Mouse (Mus musculus) limb, embryonic 12.5 days (tissue): ENCODE measurements around the gene Caskin2. TPM values are rescaled to one million over a fixed set of nuclear protein-coding genes. Genes with fewer than 3 reads are reported as not detected.
A peak's percentile ranks its signal among the peaks of the same experiment; 100 is the strongest.
"Not testable (repeated sequence)": the region's sequence is repeated elsewhere in the genome, so short reads cannot be mapped to it uniquely, and the experiment has no call there.

Source experiments
- ATAC-seq: fragments of 200-750 bp; cut with Nextera tagmentation; 2 replicates; pipeline ENCODE4 v1.8.0; 2017; ENCODE audit warnings: low read depth, moderate TSS enrichment; ENCODE audit not compliant: insufficient number of reproducible peaks, insufficient read depth, low FRiP score, low TSS enrichment
- H3K27ac ChIP-seq: fragments of 300-500 bp; sonication (generic); 2 replicates; pipeline ENCODE4 v1.5.1; 2016; ENCODE audit warnings: mild to moderate bottlenecking, moderate library complexity
- H3K27me3 ChIP-seq: fragments of 300-500 bp; sonication (generic); 2 replicates; pipeline ENCODE4 v1.6.1; 2016; ENCODE audit warnings: mild to moderate bottlenecking, moderate library complexity
- H3K36me3 ChIP-seq: fragments of 300-500 bp; sonication (generic); 2 replicates; pipeline ENCODE4 v1.6.1; 2016; ENCODE audit warnings: mild to moderate bottlenecking, moderate library complexity
- H3K4me1 ChIP-seq: fragments of 300-500 bp; sonication (generic); replicated peaks from 2 replicates; pipeline ENCODE4 v1.6.1; 2016
- H3K4me2 ChIP-seq: fragments of 300-500 bp; sonication (generic); 2 replicates; pipeline ENCODE4 v1.6.1; 2016; ENCODE audit warnings: mild to moderate bottlenecking, moderate library complexity
- H3K4me3 ChIP-seq: fragments of 300-500 bp; sonication (generic); replicated peaks from 2 replicates; pipeline ENCODE4 v1.5.1; 2016; ENCODE audit warnings: mild to moderate bottlenecking
- H3K9ac ChIP-seq: fragments of 300-500 bp; sonication (generic); replicated peaks from 2 replicates; pipeline ENCODE4 v1.6.1; 2016; ENCODE audit warnings: mild to moderate bottlenecking, moderate library complexity
- H3K9me3 ChIP-seq: fragments of 300-500 bp; sonication (generic); 2 replicates; pipeline ENCODE4 v1.6.1; 2016; ENCODE audit warnings: mild to moderate bottlenecking, moderate library complexity
- WGBS: fragments of 180-500 bp; shearing (Covaris S2); methylation state at CpG from one replicate; pipeline ENCODE4 v1.1.7; 2016; 5-methylcytosine and 5-hydroxymethylcytosine counted together
- polyA plus RNA-seq: library from polyadenylated mRNA; unstranded; fragments of >200 nt; fragmentation: Nextera tagmentation; extraction: Ambion mirVana; gene quantifications from 2 replicates; pipeline ENCODE4 v1.2.1, GENCODE M21; 2016

Caskin2 gene
- polyA plus RNA-seq, result 14.9 and 16.2 TPM in 2 replicates

DNA sequence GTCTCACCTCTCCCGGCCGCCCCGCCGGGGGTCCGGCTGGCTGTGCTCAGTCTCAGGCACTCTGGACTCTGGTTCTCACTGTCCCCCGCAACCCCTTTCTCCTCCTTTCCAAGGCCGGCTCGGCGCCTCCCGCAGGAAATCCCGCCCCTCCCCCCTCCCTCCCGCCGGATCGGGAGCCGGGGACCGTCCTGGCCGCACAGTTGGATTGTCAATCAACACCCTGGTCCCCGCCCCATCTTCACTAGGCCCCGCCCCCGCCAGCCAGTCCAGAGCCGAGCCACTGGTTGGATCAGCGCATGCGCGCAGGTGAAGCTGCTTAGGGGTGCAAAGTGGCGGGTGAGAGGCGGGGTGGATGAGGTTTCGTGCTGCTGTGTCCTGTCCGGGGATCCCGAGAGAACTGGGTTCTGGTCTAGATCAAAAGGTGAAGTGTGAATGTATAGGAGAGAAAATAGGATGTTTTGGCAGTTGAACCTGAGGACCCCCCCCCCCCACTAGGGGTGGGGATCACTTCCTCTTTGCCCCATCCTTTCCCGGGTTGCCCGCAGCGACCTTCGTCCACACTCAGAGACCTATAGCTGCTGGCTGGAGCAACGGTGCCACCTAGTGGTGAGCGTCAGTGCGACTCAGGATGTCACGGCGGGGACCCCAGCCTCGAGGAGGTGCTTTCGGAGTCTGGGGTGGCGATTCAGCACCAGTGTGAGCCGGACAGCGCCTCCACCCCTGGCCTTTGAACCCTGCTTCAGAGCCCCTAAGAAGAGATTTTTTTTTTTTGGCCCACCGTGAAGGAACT lies at the start of gene Caskin2:
Gene Caskin2 (minus strand): TSS at position 133 of the 790 bp plus-strand sequence.
- peaks cover 49% of the 10 kb centered on the region for H3K36me3 ChIP-seq
- H3K9me3 ChIP-seq, result no peaks in the 10 kb centered on the region
- under 1% methylated on average over 40 of the region's 44 CpGs for WGBS
- ATAC-seq, result peak; percentile 94
- peak within 1 kb of the TSS; percentile 85 for H3K9ac ChIP-seq
- no peaks in the 10 kb centered on the region for H3K27me3 ChIP-seq
- H3K4me3 ChIP-seq, result peak within 1 kb of the TSS; percentile 95
- peaks cover 59% of the 10 kb centered on the region for H3K4me1 ChIP-seq
- peak within 1 kb of the TSS; percentile 82 for H3K27ac ChIP-seq
- H3K4me2 ChIP-seq, result peak within 1 kb of the TSS; percentile 89

DNA sequence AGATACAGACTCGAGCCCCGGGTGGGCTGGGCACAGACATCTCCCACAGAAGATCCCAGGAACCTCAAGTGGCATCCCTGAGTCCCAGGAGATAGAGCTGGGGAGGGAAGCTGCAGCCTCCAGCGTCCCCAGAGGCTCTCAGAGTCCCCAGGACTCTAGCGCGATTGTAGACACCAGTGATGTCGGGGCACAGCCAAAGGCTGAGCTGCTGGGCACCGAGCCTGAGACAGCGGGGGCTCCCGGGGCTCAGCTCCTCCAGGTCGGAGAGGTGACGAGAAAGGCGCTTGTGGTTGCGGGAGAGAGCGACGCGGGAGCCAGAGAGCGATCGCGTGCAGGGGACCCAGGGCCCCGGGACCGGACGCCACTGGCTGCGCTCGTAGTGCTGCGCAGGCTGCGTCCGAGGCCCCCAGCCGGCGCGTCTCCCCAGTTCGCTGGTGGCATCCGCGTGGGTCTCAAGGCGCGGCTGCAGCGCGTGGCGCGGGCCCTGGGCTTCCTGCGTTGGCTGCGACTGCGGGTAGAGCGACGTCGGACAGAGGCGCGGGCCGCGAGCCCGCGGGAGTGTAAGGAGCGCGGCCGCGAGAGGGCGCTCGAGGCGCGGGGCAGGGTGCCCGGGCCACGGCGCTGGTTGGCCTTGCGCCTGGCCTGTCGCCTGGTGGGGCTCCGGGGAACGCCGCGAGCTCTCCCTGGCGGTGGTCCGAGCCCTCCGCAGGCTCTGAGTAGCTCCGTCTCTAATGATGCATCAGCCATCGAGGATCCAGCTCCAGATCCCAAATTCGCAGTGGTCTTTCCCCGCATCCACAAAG lies 45.9 kb upstream of the Caskin2 start:
- peak; percentile 45; the same call in 1 of the 2 replicates for ATAC-seq
- Histone ChIP-seq H3K27me3 (peaks cover 72% of the 10 kb centered on the region), H3K36me3 (no peaks in the 10 kb centered on the region), H3K9ac (no peak overlapping the region; the same call in 1 of the 2 replicates), H3K4me1 (peaks cover 9% of the 10 kb centered on the region; the same call in 1 of the 2 replicates), H3K9me3 (no peaks in the 10 kb centered on the region), H3K27ac (no peak overlapping the region), H3K4me3 (peak overlapping the region; percentile 42), H3K4me2 (peak overlapping the region; percentile 63)
- WGBS, result 2% methylated on average over 75 of the region's 75 CpGs

- ATAC-seq, result no peak
- peak within 1 kb of the TSS; percentile 42 for H3K4me3 ChIP-seq
- peaks cover 9% of the 10 kb centered on the region; the same call in 1 of the 2 replicates for H3K4me1 ChIP-seq
- no peaks in the 10 kb centered on the region for H3K9me3 ChIP-seq
- H3K9ac ChIP-seq, result no peak within 1 kb of the TSS; the same call in 1 of the 2 replicates
- peaks cover 72% of the 10 kb centered on the region for H3K27me3 ChIP-seq
- H3K4me2 ChIP-seq, result peak within 1 kb of the TSS; percentile 63
- 12% methylated on average over 27 of the region's 27 CpGs for WGBS
- H3K36me3 ChIP-seq, result no peaks in the 10 kb centered on the region
- H3K27ac ChIP-seq, result no peak within 1 kb of the TSS
These were observed 44.9 kb upstream of the Caskin2 start, which contains the start of gene Myo15b for GRCm38 (mm10) chr11:115858354-115858753. Gene Myo15b (plus strand): TSS chr11:115858406.

- no peak for ATAC-seq
- Histone ChIP-seq H3K4me3 (no peak overlapping the region), H3K27ac (no peak overlapping the region)
These were observed 44.5 kb upstream of the Caskin2 start for GRCm38 (mm10) chr11:115857936-115858335.

GRCm38 (mm10) chr11:115857146-115857545 lies 43.7 kb upstream of the Caskin2 start:
- ATAC-seq, H3K4me2 ChIP-seq, H3K4me1 ChIP-seq, H3K27ac ChIP-seq, H3K9ac ChIP-seq, H3K36me3 ChIP-seq, H3K9me3 ChIP-seq, H3K4me3 ChIP-seq: not testable (repeated sequence)
- H3K27me3 ChIP-seq, result peaks cover 64% of the 10 kb centered on the region
- 87% methylated on average over 4 of the region's 4 CpGs for WGBS

More at GRCm38 (mm10) chr11:115857936-115858335, 44.5 kb upstream of the Caskin2 start:
- 60% methylated on average over 13 of the region's 13 CpGs for WGBS
- no peak overlapping the region for H3K9ac ChIP-seq
- no peak overlapping the region for H3K4me2 ChIP-seq
- no peaks in the 10 kb centered on the region for H3K9me3 ChIP-seq
- 0 out of 2 replicates have a peak, but pooled peaks cover 2% of the 10 kb centered on the region for H3K36me3 ChIP-seq
- peaks cover 6% of the 10 kb centered on the region; the same call in 1 of the 2 replicates for H3K4me1 ChIP-seq
- peaks cover 72% of the 10 kb centered on the region for H3K27me3 ChIP-seq

DNA sequence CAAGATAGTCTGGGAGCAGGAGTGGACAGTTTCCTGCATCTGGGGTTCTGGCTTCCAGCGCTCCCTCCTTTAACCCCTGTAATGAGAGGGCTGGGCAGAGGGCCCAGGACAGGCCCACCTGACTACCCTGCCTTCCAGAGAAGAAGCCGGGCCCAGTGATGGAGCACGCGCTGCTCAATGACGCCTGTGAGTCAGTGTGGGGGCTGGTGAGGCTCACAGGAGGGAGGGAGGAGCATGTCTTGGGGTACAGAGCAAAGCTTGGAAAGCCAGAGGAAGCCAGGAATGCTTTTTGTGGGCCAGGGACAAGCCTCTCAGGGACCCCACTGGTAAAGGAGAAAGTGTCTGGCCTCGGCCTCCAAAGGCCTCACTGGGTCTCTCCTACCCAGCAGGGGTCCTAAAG lies 41.2 kb upstream of the Caskin2 start:
- no peak for ATAC-seq
- H3K27ac ChIP-seq, result no peak overlapping the region
- H3K9ac ChIP-seq, result no peak overlapping the region
- H3K36me3 ChIP-seq, result peaks cover 29% of the 10 kb centered on the region
- no peak overlapping the region for H3K4me2 ChIP-seq
- WGBS, result 82% methylated on average over 6 of the region's 6 CpGs
- peaks cover 39% of the 10 kb centered on the region for H3K27me3 ChIP-seq
- no peaks in the 10 kb centered on the region for H3K9me3 ChIP-seq
- H3K4me1 ChIP-seq, result peaks cover 6% of the 10 kb centered on the region; the same call in 1 of the 2 replicates
- no peak overlapping the region for H3K4me3 ChIP-seq

DNA sequence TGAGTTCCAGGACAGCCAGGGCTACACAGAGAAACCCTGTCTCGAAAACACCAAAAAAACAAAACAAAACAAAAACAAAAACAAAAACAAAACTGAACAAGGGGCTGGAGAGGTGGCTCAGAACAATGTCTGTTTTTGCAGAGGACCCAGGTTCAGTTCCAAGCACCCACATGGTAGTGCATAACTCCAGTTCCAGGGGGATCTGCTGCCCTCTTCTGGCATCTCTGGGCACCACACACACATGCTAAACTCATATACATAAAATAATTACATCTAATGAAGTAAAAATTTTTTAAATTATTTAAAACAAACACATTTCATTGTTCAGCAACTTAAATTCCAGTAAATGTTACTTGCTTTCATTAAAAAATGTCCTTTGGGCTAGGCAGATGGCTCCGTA lies 32.4 kb upstream of the Caskin2 start:
- Histone ChIP-seq H3K9ac (no peak overlapping the region), H3K36me3 (peaks cover 28% of the 10 kb centered on the region), H3K4me1 (peaks cover 22% of the 10 kb centered on the region), H3K27ac (no peak overlapping the region), H3K9me3 (peaks cover 5% of the 10 kb centered on the region; the same call in 1 of the 2 replicates), H3K4me2 (no peak overlapping the region), H3K4me3 (no peak overlapping the region), H3K27me3 (no peaks in the 10 kb centered on the region)
- ATAC-seq, result no peak
- WGBS, result 94% methylated on average over 2 of the region's 2 CpGs

DNA sequence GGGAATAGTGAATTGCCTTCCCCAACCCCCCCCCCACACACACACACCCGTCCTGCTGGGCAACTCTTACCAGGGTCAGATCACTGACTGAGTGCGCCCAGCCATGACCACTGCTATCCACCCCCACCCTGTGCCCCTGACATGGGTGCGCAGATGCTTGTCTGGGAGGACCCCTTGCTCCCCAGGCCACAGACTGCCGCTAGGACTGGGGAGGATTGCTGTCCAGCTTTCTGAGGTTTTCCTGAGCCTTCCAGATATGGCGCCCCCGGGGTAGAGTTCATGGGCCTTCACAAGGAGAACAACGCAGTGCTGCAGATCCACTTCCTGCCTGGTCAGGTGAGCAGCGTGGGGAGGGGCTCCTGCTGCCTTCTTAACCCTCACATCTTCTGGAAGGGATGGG lies 30.8 kb upstream of the Caskin2 start:
- WGBS, result 75% methylated on average over 8 of the region's 8 CpGs
- peaks cover 17% of the 10 kb centered on the region for H3K36me3 ChIP-seq
- no peak overlapping the region for H3K4me3 ChIP-seq
- H3K27ac ChIP-seq, result no peak overlapping the region
- H3K9me3 ChIP-seq, result peaks cover 5% of the 10 kb centered on the region; the same call in 1 of the 2 replicates
- no peaks in the 10 kb centered on the region for H3K27me3 ChIP-seq
- no peak overlapping the region for H3K4me2 ChIP-seq
- H3K4me1 ChIP-seq, result peaks cover 29% of the 10 kb centered on the region
- H3K9ac ChIP-seq, result no peak overlapping the region
- ATAC-seq, result no peak

DNA sequence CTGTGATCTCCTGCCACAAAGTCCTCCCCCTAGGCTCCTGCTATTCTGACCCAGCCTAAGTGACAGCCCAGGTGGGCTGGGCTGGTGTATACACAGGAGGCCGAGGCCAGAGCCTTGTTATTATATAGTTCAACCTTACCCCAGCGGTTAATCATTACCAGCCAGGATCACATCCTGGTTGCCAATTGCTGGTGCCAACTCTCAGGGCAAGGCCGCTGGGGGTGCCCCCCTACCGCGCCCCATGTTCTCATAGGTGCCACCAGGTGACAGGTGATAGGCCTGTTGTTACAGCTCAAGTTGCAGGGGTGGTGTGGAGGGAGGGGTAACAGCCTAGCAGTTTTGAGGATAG lies 30.4 kb upstream of the Caskin2 start:
- Histone ChIP-seq H3K4me3 (no peak overlapping the region), H3K9me3 (peaks cover 5% of the 10 kb centered on the region; the same call in 1 of the 2 replicates), H3K27ac (no peak overlapping the region), H3K36me3 (peaks cover 17% of the 10 kb centered on the region), H3K27me3 (no peaks in the 10 kb centered on the region), H3K4me2 (no peak overlapping the region), H3K9ac (no peak overlapping the region), H3K4me1 (peaks cover 32% of the 10 kb centered on the region)
- ATAC-seq, result no peak
- WGBS, result 83% methylated on average over 5 of the region's 5 CpGs

DNA sequence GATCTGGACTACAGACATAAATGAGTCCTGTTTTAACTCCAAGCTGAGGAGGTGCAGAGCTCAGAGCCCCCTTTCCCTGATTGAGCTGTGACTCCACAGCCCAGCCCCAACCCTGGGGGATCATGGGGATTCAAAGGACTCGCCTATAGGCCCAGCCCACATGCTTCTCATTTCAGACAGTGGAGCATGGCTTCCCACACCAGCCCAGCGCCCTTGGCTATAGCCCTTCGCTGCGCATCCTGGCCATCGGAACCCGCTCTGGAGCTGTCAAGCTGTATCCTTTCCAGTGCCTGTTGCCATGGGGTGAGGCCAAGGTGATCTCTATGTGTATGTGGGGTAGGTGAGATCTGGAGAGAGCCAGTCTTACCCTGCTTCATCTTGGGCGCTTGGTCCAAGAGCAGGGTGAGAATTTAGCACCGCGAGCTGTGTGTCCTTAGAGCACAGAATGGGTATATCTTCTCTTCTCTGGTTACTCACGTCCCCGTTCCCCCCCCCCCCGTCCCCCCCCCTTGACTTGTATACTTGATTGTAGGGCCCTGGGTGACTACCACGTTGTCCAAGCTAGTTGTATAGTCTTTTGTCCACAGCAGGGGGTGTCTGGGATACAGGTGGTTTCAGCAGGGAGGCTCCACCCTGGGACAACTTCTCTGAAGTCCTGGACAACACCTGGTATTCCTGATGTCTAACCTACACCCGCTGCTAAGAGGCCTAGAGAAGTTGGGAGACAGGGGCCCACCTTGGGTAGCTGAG lies 29.9 kb upstream of the Caskin2 start:
- Histone ChIP-seq H3K27me3 (no peaks in the 10 kb centered on the region), H3K4me2 (no peak overlapping the region), H3K27ac (no peak overlapping the region), H3K4me1 (peaks cover 38% of the 10 kb centered on the region), H3K9me3 (peaks cover 5% of the 10 kb centered on the region; the same call in 1 of the 2 replicates), H3K4me3 (no peak overlapping the region), H3K36me3 (peaks cover 17% of the 10 kb centered on the region), H3K9ac (no peak overlapping the region)
- WGBS, result 83% methylated on average over 10 of the region's 14 CpGs
- ATAC-seq, result no peak
